Mouse (Mus musculus): ENCODE results near the gene Arid5b. TPM values are rescaled to one million over a fixed set of nuclear protein-coding genes. Genes with fewer than 3 reads are reported as not detected.
A peak's percentile ranks its signal among the peaks of the same experiment; 100 is the strongest.

The Arid5b gene
- polyA plus RNA-seq, 1 experiment from 2014 or later, result 17.6 TPM

DNA sequence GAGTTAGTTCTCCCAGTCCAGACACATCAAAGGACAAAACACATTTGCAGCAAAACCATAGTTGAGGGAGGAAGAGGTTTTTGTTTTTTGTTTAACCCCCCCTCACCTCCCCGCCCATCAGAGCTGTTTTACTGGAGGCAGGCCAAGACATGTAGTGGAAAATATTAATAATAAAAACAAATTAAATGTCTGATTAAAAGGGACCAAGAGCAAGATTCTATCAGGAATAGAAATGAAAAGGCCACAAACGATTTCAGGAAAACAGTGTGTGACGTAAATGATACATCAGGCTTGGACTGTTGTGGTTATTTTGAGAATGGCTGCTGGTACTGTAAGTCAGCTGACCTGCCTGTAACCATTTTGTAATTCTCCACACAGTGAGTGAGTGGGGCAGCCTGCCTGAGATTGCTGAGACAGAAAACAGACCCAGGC is 85.7 kb downstream of the Arid5b start:
- Histone ChIP-seq H3K4me2 (ENCODE audit: low read length) (no peak overlapping the region), H3K27me3 (ENCODE audit: control insufficient read depth, insufficient read depth, low read depth, low read length) (no peaks in the 10 kb centered on the region), H3K4me1 (ENCODE audit: control insufficient read depth, insufficient read depth, low read length) (peaks cover 23% of the 10 kb centered on the region), H3K9me3 (replicated peaks; ENCODE audit: control insufficient read depth, low read length, poor library complexity, severe bottlenecking) (no peaks in the 10 kb centered on the region), H3K36me3 (ENCODE audit: control insufficient read depth, insufficient read depth, low read length) (no peaks in the 10 kb centered on the region), H3K4me3 (ENCODE audit: low read depth, low read length) (no peak overlapping the region), H3K27ac (ENCODE audit: low read length) (peak overlapping the region; percentile 33; the same call in 1 of the 2 replicates), H3K9ac (ENCODE audit: low read depth, low read length) (no peak overlapping the region)
- no peak for ATAC-seq
- 34% methylated on average over 3 of the region's 3 CpGs for WGBS

DNA sequence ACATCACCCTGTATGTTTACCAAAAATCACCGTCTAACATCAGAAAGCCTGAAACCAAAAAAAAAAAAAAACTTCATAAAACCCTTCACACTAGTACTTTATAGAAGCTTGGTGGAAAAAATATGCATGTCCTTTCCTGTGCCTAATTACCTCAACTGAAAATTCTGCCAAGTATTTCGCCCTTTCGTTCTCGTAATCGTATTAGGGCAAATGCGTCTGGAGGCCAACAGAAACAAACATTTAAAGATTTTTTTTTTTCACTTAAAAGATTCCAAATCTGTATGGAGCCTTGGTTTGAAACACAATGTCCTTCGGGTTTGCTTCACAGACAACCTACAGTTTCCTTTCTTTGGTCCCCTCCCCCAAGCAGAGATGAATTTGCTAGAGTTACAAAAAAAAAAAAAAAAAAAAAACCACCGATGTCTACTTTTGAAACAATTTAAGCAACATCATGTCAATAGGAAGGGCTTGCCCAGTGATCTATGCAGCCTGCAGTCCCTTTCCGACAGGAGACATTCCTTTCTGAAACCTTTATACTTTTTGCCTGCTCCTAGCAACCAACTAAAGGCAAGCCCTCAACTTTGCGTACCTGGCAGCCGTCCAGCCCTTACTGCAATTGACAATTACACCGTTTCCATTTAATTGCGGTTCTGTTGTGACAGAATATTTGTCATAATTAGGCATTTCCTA is 86.7 kb downstream of the Arid5b start:
- Histone ChIP-seq H3K27me3 (ENCODE audit: control insufficient read depth, insufficient read depth, low read depth, low read length) (no peaks in the 10 kb centered on the region), H3K9me3 (replicated peaks; ENCODE audit: control insufficient read depth, low read length, poor library complexity, severe bottlenecking) (no peaks in the 10 kb centered on the region), H3K27ac (ENCODE audit: low read length) (peak overlapping the region; percentile 33; the same call in 1 of the 2 replicates), H3K4me1 (ENCODE audit: control insufficient read depth, insufficient read depth, low read length) (peaks cover 23% of the 10 kb centered on the region), H3K4me3 (ENCODE audit: low read depth, low read length) (no peak overlapping the region), H3K36me3 (ENCODE audit: control insufficient read depth, insufficient read depth, low read length) (no peaks in the 10 kb centered on the region), H3K9ac (ENCODE audit: low read depth, low read length) (no peak overlapping the region), H3K4me2 (ENCODE audit: low read length) (peak overlapping the region; percentile 33; the same call in 1 of the 2 replicates)
- WGBS, result 27% methylated on average over 13 of the region's 13 CpGs
- no peak for ATAC-seq

DNA sequence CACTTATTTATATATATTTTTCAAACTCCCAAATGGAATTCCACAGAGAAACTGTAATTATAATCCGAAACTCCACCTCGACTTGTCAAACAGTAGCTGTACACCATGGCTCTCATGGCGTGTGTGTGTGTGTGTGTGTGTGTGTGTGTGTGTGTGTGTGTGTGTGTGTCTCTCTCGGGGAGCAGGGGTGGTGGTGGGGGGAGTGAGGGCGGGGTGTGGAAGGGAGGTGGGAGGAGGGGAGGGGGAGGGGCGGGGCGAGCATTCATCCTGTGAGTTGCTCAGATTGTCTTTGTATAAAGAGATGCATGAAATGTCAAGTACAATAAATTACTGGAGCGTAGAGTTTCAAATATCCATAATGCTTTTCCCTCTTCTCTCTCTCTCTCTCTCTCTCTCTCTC is 87.4 kb downstream of the Arid5b start:
- WGBS, result 32% methylated on average over 7 of the region's 8 CpGs
- Histone ChIP-seq H3K4me2 (ENCODE audit: low read length) (peak overlapping the region; percentile 33; the same call in 1 of the 2 replicates), H3K4me3 (ENCODE audit: low read depth, low read length) (no peak overlapping the region), H3K4me1 (ENCODE audit: control insufficient read depth, insufficient read depth, low read length) (peaks cover 23% of the 10 kb centered on the region), H3K27ac (ENCODE audit: low read length) (no peak overlapping the region), H3K9me3 (replicated peaks; ENCODE audit: control insufficient read depth, low read length, poor library complexity, severe bottlenecking) (no peaks in the 10 kb centered on the region), H3K9ac (ENCODE audit: low read depth, low read length) (no peak overlapping the region), H3K36me3 (ENCODE audit: control insufficient read depth, insufficient read depth, low read length) (no peaks in the 10 kb centered on the region), H3K27me3 (ENCODE audit: control insufficient read depth, insufficient read depth, low read depth, low read length) (no peaks in the 10 kb centered on the region)
- no peak for ATAC-seq

DNA sequence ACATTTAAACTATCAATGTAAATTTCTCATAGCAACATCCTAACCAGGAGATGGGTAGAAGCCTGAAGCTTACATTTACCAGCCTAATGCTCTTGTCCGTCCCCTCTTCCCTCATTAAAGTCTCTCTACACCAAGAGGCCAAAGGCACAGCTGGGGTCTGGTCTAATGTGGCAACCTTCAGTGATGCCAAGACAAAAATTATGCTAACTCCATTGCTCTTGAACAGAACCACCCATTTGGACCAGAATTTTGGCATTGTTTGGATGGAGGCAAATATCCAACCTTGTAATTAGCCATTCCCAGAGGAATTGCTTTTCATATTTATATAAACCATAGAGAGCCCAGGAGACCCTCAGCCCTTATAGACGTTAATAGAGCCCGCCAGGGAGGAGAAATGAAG is 88.7 kb downstream of the Arid5b start:
- no peak for ATAC-seq
- no peak overlapping the region for H3K9ac ChIP-seq (ENCODE audit: low read depth, low read length)
- peaks cover 2% of the 10 kb centered on the region; the same call in 1 of the 2 replicates for H3K36me3 ChIP-seq (ENCODE audit: control insufficient read depth, insufficient read depth, low read length)
- H3K27me3 ChIP-seq (ENCODE audit: control insufficient read depth, insufficient read depth, low read depth, low read length), result no peaks in the 10 kb centered on the region
- no peak overlapping the region for H3K4me2 ChIP-seq (ENCODE audit: low read length)
- H3K4me1 ChIP-seq (ENCODE audit: control insufficient read depth, insufficient read depth, low read length), result peaks cover 23% of the 10 kb centered on the region
- H3K4me3 ChIP-seq (ENCODE audit: low read depth, low read length), result no peak overlapping the region
- 64% methylated on average over 3 of the region's 3 CpGs for WGBS
- no peak overlapping the region for H3K27ac ChIP-seq (ENCODE audit: low read length)
- H3K9me3 ChIP-seq (replicated peaks; ENCODE audit: control insufficient read depth, low read length, poor library complexity, severe bottlenecking), result no peaks in the 10 kb centered on the region

DNA sequence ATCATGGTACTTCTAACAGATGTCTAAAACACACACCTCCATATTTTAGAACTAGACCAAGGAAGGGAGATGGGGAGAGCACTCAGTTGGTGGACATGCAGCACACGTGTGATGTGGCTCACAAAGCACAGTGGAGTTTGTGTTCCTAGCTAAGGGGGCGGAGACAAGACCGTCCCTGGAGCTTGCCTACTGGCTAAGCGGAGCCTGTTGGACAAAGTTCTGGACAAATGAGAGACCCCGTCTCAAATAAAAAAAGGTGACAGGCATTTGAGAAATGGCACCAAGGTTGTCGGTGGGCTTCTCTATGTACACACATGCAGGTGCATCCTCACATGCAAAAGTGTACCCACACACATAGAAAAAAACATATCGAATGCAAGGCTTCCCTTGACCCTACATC is 95.4 kb downstream of the Arid5b start:
- H3K9me3 ChIP-seq (replicated peaks; ENCODE audit: control insufficient read depth, low read length, poor library complexity, severe bottlenecking), result no peaks in the 10 kb centered on the region
- WGBS, result 92% methylated on average over 7 of the region's 7 CpGs

DNA sequence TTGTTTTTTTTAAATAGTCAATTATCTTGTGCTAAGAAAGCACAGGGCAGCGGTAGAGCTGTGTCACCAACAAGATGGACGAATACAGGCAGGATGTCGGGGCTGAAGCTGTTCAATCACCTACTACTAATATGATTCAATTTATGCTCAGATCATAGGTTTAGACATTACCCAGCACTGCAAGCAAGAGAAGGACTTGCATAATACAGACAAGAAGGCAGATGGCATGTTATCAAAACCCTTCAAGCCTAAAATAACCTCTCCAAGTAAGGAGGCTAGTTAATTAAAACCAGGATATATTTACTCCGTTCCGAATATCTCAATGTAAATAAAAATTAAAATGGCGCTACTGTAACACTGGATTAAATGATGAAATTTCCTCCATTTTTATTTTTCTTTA is 96.3 kb downstream of the Arid5b start:
- no peak overlapping the region for H3K27ac ChIP-seq (ENCODE audit: low read length)
- no peaks in the 10 kb centered on the region for H3K4me1 ChIP-seq (ENCODE audit: control insufficient read depth, insufficient read depth, low read length)
- H3K4me2 ChIP-seq (ENCODE audit: low read length), result no peak overlapping the region
- ATAC-seq, result no peak
- H3K36me3 ChIP-seq (ENCODE audit: control insufficient read depth, insufficient read depth, low read length), result peaks cover 2% of the 10 kb centered on the region; the same call in 1 of the 2 replicates
- H3K9me3 ChIP-seq (replicated peaks; ENCODE audit: control insufficient read depth, low read length, poor library complexity, severe bottlenecking), result no peaks in the 10 kb centered on the region
- H3K4me3 ChIP-seq (ENCODE audit: low read depth, low read length), result no peak overlapping the region
- 76% methylated on average over 6 of the region's 6 CpGs for WGBS
- H3K9ac ChIP-seq (ENCODE audit: low read depth, low read length), result no peak overlapping the region
- no peaks in the 10 kb centered on the region for H3K27me3 ChIP-seq (ENCODE audit: control insufficient read depth, insufficient read depth, low read depth, low read length)

More for the DNA sequence above, 95.4 kb downstream of the Arid5b start:
- peaks cover 2% of the 10 kb centered on the region; the same call in 1 of the 2 replicates for H3K36me3 ChIP-seq (ENCODE audit: control insufficient read depth, insufficient read depth, low read length)
- no peak overlapping the region for H3K4me2 ChIP-seq (ENCODE audit: low read length)
- H3K4me1 ChIP-seq (ENCODE audit: control insufficient read depth, insufficient read depth, low read length), result no peaks in the 10 kb centered on the region
- no peak overlapping the region for H3K27ac ChIP-seq (ENCODE audit: low read length)
- no peak overlapping the region for H3K4me3 ChIP-seq (ENCODE audit: low read depth, low read length)
- no peaks in the 10 kb centered on the region for H3K27me3 ChIP-seq (ENCODE audit: control insufficient read depth, insufficient read depth, low read depth, low read length)
- H3K9ac ChIP-seq (ENCODE audit: low read depth, low read length), result no peak overlapping the region
- ATAC-seq, result no peak

DNA sequence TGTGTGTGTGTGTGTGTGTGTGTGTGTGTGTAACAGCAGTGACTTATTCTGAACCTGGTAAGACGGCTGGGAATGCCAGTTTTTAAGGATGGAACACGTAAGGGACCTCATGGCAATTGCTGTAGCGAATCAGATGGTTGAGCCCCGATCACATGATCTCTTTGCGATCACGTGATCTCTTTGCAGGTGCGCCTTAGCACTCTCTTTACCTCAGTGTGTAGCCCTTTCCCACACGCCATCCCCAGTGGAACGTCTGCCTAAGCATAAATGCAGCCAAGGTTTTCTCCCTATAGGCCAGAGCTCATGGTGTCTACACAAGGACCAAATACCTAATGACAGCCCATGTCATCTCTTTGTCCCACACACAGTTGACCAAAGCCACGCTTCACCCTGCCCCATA is 97.4 kb downstream of the Arid5b start:
- H3K4me2 ChIP-seq (ENCODE audit: low read length), result no peak overlapping the region
- H3K27me3 ChIP-seq (ENCODE audit: control insufficient read depth, insufficient read depth, low read depth, low read length), result no peaks in the 10 kb centered on the region
- 95% methylated on average over 10 of the region's 10 CpGs for WGBS
- ATAC-seq, result no peak
- peaks cover 2% of the 10 kb centered on the region; the same call in 1 of the 2 replicates for H3K36me3 ChIP-seq (ENCODE audit: control insufficient read depth, insufficient read depth, low read length)
- H3K4me3 ChIP-seq (ENCODE audit: low read depth, low read length), result no peak overlapping the region
- H3K4me1 ChIP-seq (ENCODE audit: control insufficient read depth, insufficient read depth, low read length), result no peaks in the 10 kb centered on the region
- no peak overlapping the region for H3K9ac ChIP-seq (ENCODE audit: low read depth, low read length)
- no peaks in the 10 kb centered on the region for H3K9me3 ChIP-seq (replicated peaks; ENCODE audit: control insufficient read depth, low read length, poor library complexity, severe bottlenecking)
- H3K27ac ChIP-seq (ENCODE audit: low read length), result no peak overlapping the region

DNA sequence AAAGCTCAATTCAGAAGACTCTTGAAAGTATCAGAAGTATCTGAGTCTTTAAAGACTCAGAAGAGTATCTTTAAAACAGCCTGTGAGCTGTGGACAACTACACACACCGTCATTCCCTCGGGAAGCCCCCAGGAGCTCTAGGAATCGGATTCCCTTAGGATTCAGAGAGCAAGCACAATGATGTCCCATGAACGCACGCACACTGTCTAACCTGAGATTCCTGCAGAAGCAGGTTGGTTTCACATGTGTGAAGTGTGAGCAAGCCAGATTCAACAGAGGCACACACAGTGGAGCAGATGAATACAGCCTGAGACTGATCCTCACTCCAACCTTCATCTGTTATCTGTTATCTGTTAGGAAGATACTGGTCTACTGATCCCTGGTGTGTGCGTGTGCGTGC is 97.8 kb downstream of the Arid5b start:
- no peak overlapping the region for H3K27ac ChIP-seq (ENCODE audit: low read length)
- H3K9ac ChIP-seq (ENCODE audit: low read depth, low read length), result no peak overlapping the region
- no peaks in the 10 kb centered on the region for H3K9me3 ChIP-seq (replicated peaks; ENCODE audit: control insufficient read depth, low read length, poor library complexity, severe bottlenecking)
- no peak for ATAC-seq
- WGBS, result 94% methylated on average over 7 of the region's 7 CpGs
- H3K27me3 ChIP-seq (ENCODE audit: control insufficient read depth, insufficient read depth, low read depth, low read length), result no peaks in the 10 kb centered on the region
- H3K36me3 ChIP-seq (ENCODE audit: control insufficient read depth, insufficient read depth, low read length), result no peaks in the 10 kb centered on the region
- H3K4me2 ChIP-seq (ENCODE audit: low read length), result no peak overlapping the region
- H3K4me1 ChIP-seq (ENCODE audit: control insufficient read depth, insufficient read depth, low read length), result no peaks in the 10 kb centered on the region
- H3K4me3 ChIP-seq (ENCODE audit: low read depth, low read length), result no peak overlapping the region

DNA sequence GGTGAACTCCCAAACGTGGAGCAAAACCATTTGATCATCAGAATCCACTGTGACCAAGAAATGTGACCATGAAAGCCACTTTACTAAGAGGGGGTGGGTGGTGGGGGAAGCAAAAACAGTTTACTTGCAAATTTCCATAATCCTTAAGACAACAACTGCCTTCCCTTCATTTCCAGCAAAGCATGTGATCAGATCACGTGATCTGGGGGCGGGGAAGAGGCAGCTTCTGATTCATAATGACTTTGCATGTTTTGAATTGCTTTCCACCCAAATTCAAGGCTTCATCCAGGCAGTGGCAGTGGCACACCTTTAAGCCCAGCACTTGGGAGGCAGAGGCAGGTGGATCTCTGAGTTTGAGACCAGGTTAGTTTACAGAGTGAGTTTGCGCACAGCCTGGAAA is 98.4 kb downstream of the Arid5b start:
- H3K4me1 ChIP-seq (ENCODE audit: control insufficient read depth, insufficient read depth, low read length), result no peaks in the 10 kb centered on the region
- no peaks in the 10 kb centered on the region for H3K36me3 ChIP-seq (ENCODE audit: control insufficient read depth, insufficient read depth, low read length)
- no peak overlapping the region for H3K27ac ChIP-seq (ENCODE audit: low read length)
- no peaks in the 10 kb centered on the region for H3K27me3 ChIP-seq (ENCODE audit: control insufficient read depth, insufficient read depth, low read depth, low read length)
- H3K9me3 ChIP-seq (replicated peaks; ENCODE audit: control insufficient read depth, low read length, poor library complexity, severe bottlenecking), result no peaks in the 10 kb centered on the region
- H3K4me2 ChIP-seq (ENCODE audit: low read length), result no peak overlapping the region
- WGBS, result 78% methylated on average over 4 of the region's 4 CpGs
- ATAC-seq, result no peak
- no peak overlapping the region for H3K9ac ChIP-seq (ENCODE audit: low read depth, low read length)
- no peak overlapping the region for H3K4me3 ChIP-seq (ENCODE audit: low read depth, low read length)
